Mouse (Mus musculus): ENCODE data around the gene Slc27a3. TPM values are rescaled to one million over a fixed set of nuclear protein-coding genes. Genes with fewer than 3 reads are reported as not detected.

Gene Slc27a3
- polyA plus RNA-seq, 1 experiment from 2014 or later, result 7.2 TPM

DNA sequence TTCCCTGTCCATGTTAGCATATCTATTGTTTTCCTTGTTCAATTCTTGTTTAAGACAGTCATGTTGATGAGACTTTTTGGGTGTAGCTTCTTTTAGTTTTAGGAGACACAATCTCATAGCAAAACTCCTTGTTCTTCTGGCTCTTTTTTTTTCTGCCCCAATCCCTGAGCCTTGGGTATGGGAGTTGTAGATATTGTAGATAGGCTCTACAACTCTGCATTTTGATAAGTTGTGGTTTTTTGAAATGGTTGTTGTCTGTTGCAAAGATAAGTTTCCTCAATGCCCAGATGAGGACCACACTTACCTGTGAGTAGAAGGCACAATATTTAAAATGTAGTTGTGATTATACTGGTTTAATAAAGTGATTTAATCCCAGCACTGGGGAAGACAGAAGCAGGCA is 49.6 kb downstream of the Slc27a3 start:
- Histone ChIP-seq H3K27ac (replicated peaks) (no peak overlapping the region), H3K9me3 (0 out of 2 replicates have a peak, but pooled peaks cover 5% of the 10 kb centered on the region), H3K27me3 (replicated peaks) (no peaks in the 10 kb centered on the region), H3K4me1 (peaks cover 11% of the 10 kb centered on the region), H3K36me3 (peaks cover 25% of the 10 kb centered on the region), H3K4me2 (no peak overlapping the region), H3K4me3 (no peak overlapping the region), H3K9ac (no peak overlapping the region)
- ATAC-seq (ENCODE audit: extremely low read depth, insufficient number of reproducible peaks, low FRiP score, low TSS enrichment), result no peak

DNA sequence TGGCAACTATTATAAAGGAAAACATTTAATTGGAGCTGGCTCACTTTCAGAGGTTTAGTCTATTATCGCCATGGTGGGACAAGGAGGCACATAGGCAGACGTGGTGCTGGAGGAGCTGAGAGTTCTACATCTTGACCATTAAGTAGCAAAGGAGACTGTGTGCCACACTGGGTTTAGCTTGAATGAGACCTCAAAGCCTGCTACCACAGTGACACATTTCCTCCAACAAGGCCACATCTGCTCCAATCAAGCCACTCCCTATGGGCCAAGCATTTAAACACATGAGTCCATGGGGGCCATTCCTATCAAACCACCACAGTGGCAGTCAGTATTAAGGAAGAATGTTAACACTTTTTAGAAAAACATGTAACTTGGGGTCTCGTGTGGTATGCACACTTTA is 51.5 kb downstream of the Slc27a3 start:
- ATAC-seq (ENCODE audit: extremely low read depth, insufficient number of reproducible peaks, low FRiP score, low TSS enrichment), result no peak
- WGBS, result 68% methylated on average over 3 of the region's 3 CpGs
- no peak overlapping the region for H3K4me3 ChIP-seq
- peaks cover 11% of the 10 kb centered on the region for H3K4me1 ChIP-seq
- 0 out of 2 replicates have a peak, but pooled peaks cover 5% of the 10 kb centered on the region for H3K9me3 ChIP-seq
- H3K9ac ChIP-seq, result no peak overlapping the region
- H3K4me2 ChIP-seq, result no peak overlapping the region
- H3K36me3 ChIP-seq, result peaks cover 15% of the 10 kb centered on the region
- H3K27ac ChIP-seq (replicated peaks), result no peak overlapping the region
- no peaks in the 10 kb centered on the region for H3K27me3 ChIP-seq (replicated peaks)

GRCm38 (mm10) chr3:90335517-90335916 is 54.2 kb downstream of the Slc27a3 start:
- Histone ChIP-seq H3K9me3 (no peaks in the 10 kb centered on the region), H3K27me3 (replicated peaks) (no peaks in the 10 kb centered on the region), H3K36me3 (no peaks in the 10 kb centered on the region), H3K27ac (replicated peaks) (no peak overlapping the region), H3K4me1 (peaks cover 11% of the 10 kb centered on the region), H3K4me2 (no peak overlapping the region), H3K4me3 (no peak overlapping the region), H3K9ac (no peak overlapping the region)
- no peak for ATAC-seq (ENCODE audit: extremely low read depth, insufficient number of reproducible peaks, low FRiP score, low TSS enrichment)

Other genes with a start within 250 kb of the Slc27a3 start
- gene Rps27, start 176.3 kb downstream of the Slc27a3 start, polyA plus RNA-seq (2015; fragmentation: Nextera tagmentation; extraction: Ambion mirVana), result 878 and 976 TPM in 2 replicates
- 30.8 and 31.0 TPM in 2 replicates for gene Rab13, start 176.2 kb downstream of the Slc27a3 start, polyA plus RNA-seq (2015; fragmentation: Nextera tagmentation; extraction: Ambion mirVana)
- 72.2 and 78.9 TPM in 2 replicates for gene Jtb, start 158.3 kb downstream of the Slc27a3 start, polyA plus RNA-seq (2015; fragmentation: Nextera tagmentation; extraction: Ambion mirVana)
- gene Creb3l4, start 146.4 kb downstream of the Slc27a3 start, polyA plus RNA-seq (2015; fragmentation: Nextera tagmentation; extraction: Ambion mirVana), result 2.4 and 3.0 TPM in 2 replicates
- gene Slc39a1, start 141.8 kb downstream of the Slc27a3 start, polyA plus RNA-seq (2015; fragmentation: Nextera tagmentation; extraction: Ambion mirVana), result 79.0 and 88.2 TPM in 2 replicates
- gene Crtc2, start 135.8 kb downstream of the Slc27a3 start, polyA plus RNA-seq (2015; fragmentation: Nextera tagmentation; extraction: Ambion mirVana), result 12.3 and 13.6 TPM in 2 replicates
- gene Dennd4b, start 124.8 kb downstream of the Slc27a3 start, polyA plus RNA-seq (2015; fragmentation: Nextera tagmentation; extraction: Ambion mirVana), result 5.5 and 5.7 TPM in 2 replicates
- 7.9 and 9.3 TPM in 2 replicates for gene Gatad2b, start 96.8 kb downstream of the Slc27a3 start, polyA plus RNA-seq (2015; fragmentation: Nextera tagmentation; extraction: Ambion mirVana)
- 17.5 and 19.8 TPM in 2 replicates for gene Ints3, start 43.7 kb upstream of the Slc27a3 start, polyA plus RNA-seq (2015; fragmentation: Nextera tagmentation; extraction: Ambion mirVana)
- gene Npr1, start 75.9 kb upstream of the Slc27a3 start, polyA plus RNA-seq (2015; fragmentation: Nextera tagmentation; extraction: Ambion mirVana), result 9.7 and 11.4 TPM in 2 replicates
- gene Ilf2, start 86.2 kb upstream of the Slc27a3 start, polyA plus RNA-seq (2015; fragmentation: Nextera tagmentation; extraction: Ambion mirVana), result 116 and 125 TPM in 2 replicates
- 72.8 and 74.7 TPM in 2 replicates for gene Snapin, start 101.1 kb upstream of the Slc27a3 start, polyA plus RNA-seq (2015; fragmentation: Nextera tagmentation; extraction: Ambion mirVana)
- gene Chtop, start 119.6 kb upstream of the Slc27a3 start, polyA plus RNA-seq (2015; fragmentation: Nextera tagmentation; extraction: Ambion mirVana), result 92.0 and 98.5 TPM in 2 replicates
- 203 and 220 TPM in 2 replicates for gene S100a1, start 124.5 kb upstream of the Slc27a3 start, polyA plus RNA-seq (2015; fragmentation: Nextera tagmentation; extraction: Ambion mirVana)
- gene S100a13, start 124.5 kb upstream of the Slc27a3 start, polyA plus RNA-seq (2015; fragmentation: Nextera tagmentation; extraction: Ambion mirVana), result 70.4 and 73.4 TPM in 2 replicates
- gene S100a14, start 136.9 kb upstream of the Slc27a3 start, polyA plus RNA-seq (2015; fragmentation: Nextera tagmentation; extraction: Ambion mirVana), result 0.17 and 0.28 TPM in 2 replicates
- 62.7 and 65.2 TPM in 2 replicates for gene S100a16, start 147.3 kb upstream of the Slc27a3 start, polyA plus RNA-seq (2015; fragmentation: Nextera tagmentation; extraction: Ambion mirVana)
- 0.27 and 0.32 TPM in 2 replicates for gene S100a3, start 170.6 kb upstream of the Slc27a3 start, polyA plus RNA-seq (2015; fragmentation: Nextera tagmentation; extraction: Ambion mirVana)
- gene S100a2, start 200.3 kb upstream of the Slc27a3 start, polyA plus RNA-seq (2015; fragmentation: Nextera tagmentation; extraction: Ambion mirVana), result not detected in 2 replicates
- not detected in 2 replicates for gene Gm42674, start 212.0 kb upstream of the Slc27a3 start, polyA plus RNA-seq (2015; fragmentation: Nextera tagmentation; extraction: Ambion mirVana)
- 2.4 and 3.1 TPM in 2 replicates for gene S100a4, start 213.8 kb upstream of the Slc27a3 start, polyA plus RNA-seq (2015; fragmentation: Nextera tagmentation; extraction: Ambion mirVana)
- gene S100a5, start 218.6 kb upstream of the Slc27a3 start, polyA plus RNA-seq (2015; fragmentation: Nextera tagmentation; extraction: Ambion mirVana), result not detected in 2 replicates
- gene S100a6, start 222.9 kb upstream of the Slc27a3 start, polyA plus RNA-seq (2015; fragmentation: Nextera tagmentation; extraction: Ambion mirVana), result 38.1 and 38.2 TPM in 2 replicates

Measured in heart, embryonic 13.5 days (tissue).